Mouse (Mus musculus): ENCODE data around the gene Zfp366. TPM values are rescaled to one million over a fixed set of nuclear protein-coding genes. Genes with fewer than 3 reads are reported as not detected.

Zfp366 gene
- polyA plus RNA-seq, 1 experiment from 2014 or later: 0.14 TPM

DNA sequence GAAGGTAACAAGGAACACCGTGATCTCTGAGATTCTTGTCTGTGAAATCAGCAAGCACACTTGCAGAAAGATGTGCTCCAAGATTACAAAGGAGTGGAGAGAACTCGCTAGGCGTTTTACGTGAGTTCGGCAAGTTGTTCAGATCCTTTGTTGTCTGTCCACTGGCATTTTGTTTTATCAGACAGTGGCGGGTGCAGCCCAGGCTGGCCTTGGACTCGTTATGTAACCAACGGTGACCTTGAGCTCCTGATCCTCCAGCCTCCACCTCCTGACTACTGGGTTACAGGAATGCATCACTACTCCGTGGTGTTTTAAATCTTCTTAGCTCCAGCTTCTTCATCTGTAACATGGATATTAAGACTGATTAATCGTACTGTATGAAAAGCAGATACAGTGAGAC lies 94.7 kb downstream of the Zfp366 start:
- Histone ChIP-seq H3K4me1 (peaks cover 4% of the 10 kb centered on the region; the same call in 1 of the 2 replicates), H3K9me3 (no peaks in the 10 kb centered on the region), H3K4me3 (no peak overlapping the region), H3K36me3 (no peaks in the 10 kb centered on the region), H3K27me3 (ENCODE audit: insufficient read depth, poor library complexity, severe bottlenecking) (no peaks in the 10 kb centered on the region), H3K27ac (no peak overlapping the region)
- peak; percentile 71 for DNase-seq (ENCODE audit: low spot score)
- WGBS: 69% methylated on average over 10 of the region's 10 CpGs

DNA sequence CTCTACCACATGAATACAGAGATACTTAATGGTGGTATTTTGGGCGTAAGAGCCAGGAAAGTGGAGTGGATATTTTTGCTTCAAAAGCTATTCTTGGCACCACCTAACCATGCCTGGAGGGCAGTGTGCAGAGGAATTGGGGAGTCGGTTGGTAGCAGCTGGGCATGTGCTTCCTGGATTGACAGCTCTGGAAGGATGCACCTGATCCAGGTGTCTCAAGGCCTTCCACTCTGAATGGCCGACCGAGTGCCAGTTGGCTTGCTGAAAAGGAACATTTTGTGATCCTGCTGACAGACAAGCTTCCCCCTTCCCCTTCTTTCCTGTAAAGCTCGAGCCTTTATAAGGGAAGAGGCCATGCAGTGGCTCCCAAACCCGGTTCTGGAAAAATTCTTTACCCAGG lies 98.3 kb downstream of the Zfp366 start:
- DNase-seq (ENCODE audit: low spot score): peak; percentile 72
- Histone ChIP-seq H3K4me1 (peaks cover 13% of the 10 kb centered on the region; the same call in 1 of the 2 replicates), H3K9me3 (no peaks in the 10 kb centered on the region), H3K27me3 (ENCODE audit: insufficient read depth, poor library complexity, severe bottlenecking) (no peaks in the 10 kb centered on the region), H3K36me3 (no peaks in the 10 kb centered on the region), H3K27ac (no peak overlapping the region), H3K4me3 (no peak overlapping the region)
- WGBS: 78% methylated on average over 6 of the region's 6 CpGs

DNA sequence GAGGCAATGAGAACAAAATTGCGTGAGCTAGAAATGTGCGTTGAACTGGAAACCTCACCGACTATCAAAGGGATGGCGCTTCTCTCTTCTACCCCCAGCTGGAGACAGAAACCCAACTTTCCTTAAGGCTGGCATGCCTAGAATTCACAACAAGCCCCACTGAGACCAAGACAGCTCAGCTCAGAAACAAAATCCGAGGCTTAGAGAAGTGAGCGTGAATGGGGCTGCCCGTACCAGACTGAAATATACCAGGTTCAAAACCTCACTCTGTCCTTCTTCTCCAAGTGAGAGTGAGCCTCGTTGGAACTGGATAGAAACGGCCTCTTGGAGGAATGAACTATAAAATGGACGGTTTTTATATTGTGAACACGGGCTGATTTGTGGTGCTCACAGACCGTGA lies 99.3 kb downstream of the Zfp366 start:
- Histone ChIP-seq H3K27ac (no peak overlapping the region), H3K4me3 (no peak overlapping the region), H3K4me1 (peaks cover 13% of the 10 kb centered on the region; the same call in 1 of the 2 replicates), H3K27me3 (ENCODE audit: insufficient read depth, poor library complexity, severe bottlenecking) (no peaks in the 10 kb centered on the region), H3K9me3 (no peaks in the 10 kb centered on the region), H3K36me3 (no peaks in the 10 kb centered on the region)
- WGBS: 84% methylated on average over 12 of the region's 12 CpGs
- DNase-seq (ENCODE audit: low spot score): no peak

DNA sequence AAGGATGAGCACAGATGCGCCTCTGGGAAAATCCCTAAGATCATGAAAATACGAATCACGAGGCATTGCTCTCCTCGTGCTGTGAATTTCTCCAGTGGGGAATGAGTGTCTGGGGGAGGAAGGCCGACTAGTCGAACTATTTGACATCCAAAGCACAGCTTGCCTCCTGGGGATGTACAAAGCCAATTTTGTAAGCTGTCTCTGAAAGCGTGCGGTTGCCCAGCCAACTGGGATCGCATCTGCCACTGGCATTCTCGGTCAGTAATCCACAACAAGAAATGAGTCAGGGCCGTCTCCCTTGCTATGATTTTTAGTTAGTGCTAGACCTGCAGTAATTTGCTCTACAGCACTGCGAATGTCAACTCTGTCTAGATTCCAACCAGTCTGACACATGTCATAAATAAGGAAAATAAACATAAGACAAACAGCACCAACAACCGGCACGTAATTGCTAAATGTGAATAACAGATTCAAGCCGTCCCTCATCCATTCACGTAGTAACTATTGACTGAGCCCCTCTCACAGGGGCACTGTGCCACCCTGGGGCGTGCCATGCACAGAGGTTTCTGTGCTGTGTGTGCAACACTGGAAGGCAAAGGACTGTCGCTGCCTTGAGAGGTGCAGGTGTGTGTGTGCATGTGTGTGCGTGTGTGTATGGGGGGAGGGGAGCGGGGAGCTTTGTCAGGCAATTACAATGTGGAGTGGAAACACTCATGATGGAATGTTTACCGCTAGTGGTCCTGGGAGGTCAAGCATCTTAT lies 100.0 kb downstream of the Zfp366 start:
- Histone ChIP-seq H3K4me1 (0 out of 2 replicates have a peak, but pooled peaks cover 9% of the 10 kb centered on the region), H3K27me3 (ENCODE audit: insufficient read depth, poor library complexity, severe bottlenecking) (no peaks in the 10 kb centered on the region), H3K27ac (no peak overlapping the region), H3K36me3 (no peaks in the 10 kb centered on the region), H3K4me3 (no peak overlapping the region), H3K9me3 (no peaks in the 10 kb centered on the region)
- peak; percentile 47 for DNase-seq (ENCODE audit: low spot score)
- WGBS: 85% methylated on average over 21 of the region's 21 CpGs

DNA sequence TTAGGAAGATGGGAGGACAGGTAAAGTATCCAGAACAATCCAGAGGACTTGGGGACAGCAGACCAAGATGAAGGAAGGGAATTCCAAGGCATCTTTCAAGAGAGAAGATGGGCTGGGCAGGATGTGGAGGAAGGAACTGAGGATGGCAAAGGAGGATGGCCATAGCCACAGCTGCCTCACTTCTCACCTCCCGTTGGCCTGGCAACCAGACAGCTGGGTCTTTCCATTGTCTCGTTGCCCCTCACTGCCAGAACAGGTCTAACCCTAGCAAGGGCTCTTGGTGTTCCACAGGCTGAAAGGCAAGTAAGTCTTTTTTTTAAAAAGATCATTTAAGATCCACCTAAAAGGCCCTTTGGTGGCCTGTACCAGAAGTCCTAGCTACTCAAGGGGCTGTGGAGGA lies 100.6 kb downstream of the Zfp366 start:
- H3K9me3 ChIP-seq: no peaks in the 10 kb centered on the region
- 0 out of 2 replicates have a peak, but pooled peaks cover 9% of the 10 kb centered on the region for H3K4me1 ChIP-seq
- peak; percentile 72 for DNase-seq (ENCODE audit: low spot score)
- H3K27me3 ChIP-seq (ENCODE audit: insufficient read depth, poor library complexity, severe bottlenecking): no peaks in the 10 kb centered on the region
- WGBS: 59% methylated on average over 2 of the region's 2 CpGs
- no peak overlapping the region for H3K27ac ChIP-seq
- H3K36me3 ChIP-seq: no peaks in the 10 kb centered on the region
- no peak overlapping the region for H3K4me3 ChIP-seq

DNA sequence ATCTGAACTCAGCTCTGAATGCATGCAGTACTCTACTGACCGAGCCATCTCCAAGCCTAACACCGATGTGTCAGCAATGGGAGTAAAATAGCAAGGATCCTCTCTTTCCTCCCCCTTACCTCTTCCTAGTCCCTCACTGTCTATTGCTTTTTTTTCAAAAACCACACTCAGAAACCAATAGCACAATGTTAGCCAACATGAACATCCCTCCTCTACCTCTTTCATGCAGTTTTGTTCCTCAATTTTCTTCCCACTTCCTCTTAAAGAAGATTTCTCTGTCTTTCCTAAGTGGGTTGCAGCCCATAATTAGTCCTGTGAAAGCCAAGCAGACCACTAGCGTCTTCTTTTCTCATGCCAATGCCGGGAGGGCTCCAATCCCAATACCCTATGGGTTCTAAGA lies 102.6 kb downstream of the Zfp366 start:
- DNase-seq (ENCODE audit: low spot score): no peak

DNA sequence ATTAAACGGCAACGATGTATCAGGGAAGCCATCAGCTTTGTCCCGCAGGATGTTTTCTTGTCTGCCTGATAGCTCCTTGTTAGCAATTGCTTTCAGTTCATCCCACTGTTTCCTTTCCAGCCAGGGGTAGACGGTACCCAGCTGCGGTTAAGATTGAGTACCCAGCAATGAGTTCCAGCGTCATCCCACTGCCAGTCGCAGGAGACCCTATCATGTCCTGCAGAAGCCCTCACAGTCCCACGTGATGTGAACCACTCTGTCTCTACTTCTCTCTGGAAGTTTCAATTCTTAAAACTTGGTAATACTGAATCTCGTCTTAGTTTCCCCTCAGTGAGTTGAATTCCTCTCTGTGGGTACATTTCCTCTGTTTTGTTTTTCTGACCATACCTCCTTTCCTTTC lies 103.2 kb downstream of the Zfp366 start:
- Histone ChIP-seq H3K9me3 (no peaks in the 10 kb centered on the region), H3K27me3 (ENCODE audit: insufficient read depth, poor library complexity, severe bottlenecking) (no peaks in the 10 kb centered on the region), H3K27ac (no peak overlapping the region), H3K4me3 (no peak overlapping the region), H3K36me3 (no peaks in the 10 kb centered on the region), H3K4me1 (0 out of 2 replicates have a peak, but pooled peaks cover 9% of the 10 kb centered on the region)
- DNase-seq (ENCODE audit: low spot score): peak; percentile 46
- 80% methylated on average over 9 of the region's 9 CpGs for WGBS

More for the DNA sequence above, 102.6 kb downstream of the Zfp366 start:
- Histone ChIP-seq H3K4me1 (0 out of 2 replicates have a peak, but pooled peaks cover 9% of the 10 kb centered on the region), H3K27me3 (ENCODE audit: insufficient read depth, poor library complexity, severe bottlenecking) (no peaks in the 10 kb centered on the region), H3K9me3 (no peaks in the 10 kb centered on the region), H3K4me3 (no peak overlapping the region), H3K36me3 (no peaks in the 10 kb centered on the region), H3K27ac (no peak overlapping the region)
- 89% methylated on average over 4 of the region's 4 CpGs for WGBS

DNA sequence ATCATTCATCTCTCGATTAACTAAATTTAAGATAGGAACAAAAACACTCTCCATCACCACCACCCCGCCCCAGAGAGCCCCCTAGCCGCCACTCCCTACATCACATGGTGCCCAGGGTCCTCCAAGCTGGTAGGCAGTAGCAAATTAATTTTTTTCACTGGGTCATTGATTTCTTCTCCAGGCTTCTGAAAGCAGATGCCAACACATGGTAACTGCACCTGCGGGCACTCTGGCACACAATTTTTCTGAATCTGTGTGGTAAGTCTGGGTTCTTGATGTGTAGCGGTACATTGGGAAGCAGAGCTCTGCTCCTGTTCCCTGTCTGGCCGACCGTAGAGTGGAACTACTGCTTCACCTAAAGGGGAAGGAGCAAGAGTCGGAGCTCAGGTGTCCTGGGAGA lies 106.1 kb downstream of the Zfp366 start:
- Histone ChIP-seq H3K27ac (no peak overlapping the region), H3K9me3 (no peaks in the 10 kb centered on the region), H3K27me3 (ENCODE audit: insufficient read depth, poor library complexity, severe bottlenecking) (no peaks in the 10 kb centered on the region), H3K36me3 (no peaks in the 10 kb centered on the region), H3K4me3 (no peak overlapping the region), H3K4me1 (no peaks in the 10 kb centered on the region)
- WGBS: 90% methylated on average over 8 of the region's 8 CpGs
- DNase-seq (ENCODE audit: low spot score): peak; percentile 52

DNA sequence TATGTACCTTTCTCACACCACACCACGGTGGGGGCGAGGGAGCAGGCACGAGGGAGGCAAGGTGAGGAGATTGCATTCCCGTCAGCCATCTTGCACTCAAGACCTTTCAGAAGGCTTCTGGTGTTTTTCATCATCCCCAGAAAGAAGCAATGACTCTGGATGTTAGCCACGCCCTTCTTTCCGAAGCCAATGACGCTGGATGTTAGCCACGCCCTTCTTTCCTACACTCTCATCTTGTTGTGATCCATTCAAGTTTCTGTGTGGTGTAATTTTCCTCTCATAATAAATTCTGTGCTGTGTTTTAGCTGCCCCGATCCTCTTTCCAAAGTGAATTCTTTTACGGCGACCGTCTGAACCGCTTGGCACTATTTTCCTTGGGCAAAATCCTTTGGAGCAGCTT lies 109.6 kb downstream of the Zfp366 start:
- WGBS: 86% methylated on average over 13 of the region's 13 CpGs
- DNase-seq (ENCODE audit: low spot score): no peak

DNA sequence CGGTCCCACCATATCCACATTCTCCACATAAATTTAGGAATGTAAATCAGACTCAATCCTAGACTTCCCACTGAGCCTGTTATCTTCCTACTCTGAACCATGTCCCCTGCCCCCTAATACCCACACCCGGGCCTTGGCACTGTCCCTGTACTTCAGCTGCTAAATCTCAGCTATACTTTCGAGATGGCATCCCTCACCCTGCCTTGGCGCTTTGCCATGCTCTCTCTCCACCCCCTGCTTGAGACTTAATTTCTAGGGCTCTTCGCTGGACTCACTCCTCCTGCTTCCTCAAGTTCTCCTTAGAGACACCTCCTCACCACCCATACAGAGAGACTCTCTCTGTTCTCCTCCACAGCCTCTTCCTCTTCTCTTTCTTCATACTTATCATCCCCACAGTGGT lies 115.3 kb downstream of the Zfp366 start:
- H3K27ac ChIP-seq: no peak overlapping the region
- no peak for DNase-seq (ENCODE audit: low spot score)
- no peaks in the 10 kb centered on the region for H3K36me3 ChIP-seq
- 79% methylated on average over 5 of the region's 5 CpGs for WGBS
- H3K4me3 ChIP-seq: no peak overlapping the region
- H3K9me3 ChIP-seq: no peaks in the 10 kb centered on the region
- peaks cover 14% of the 10 kb centered on the region for H3K4me1 ChIP-seq
- no peaks in the 10 kb centered on the region for H3K27me3 ChIP-seq (ENCODE audit: insufficient read depth, poor library complexity, severe bottlenecking)

More for the DNA sequence above, 109.6 kb downstream of the Zfp366 start:
- H3K9me3 ChIP-seq: no peaks in the 10 kb centered on the region
- no peak overlapping the region for H3K4me3 ChIP-seq
- peaks cover 1% of the 10 kb centered on the region; the same call in 1 of the 2 replicates for H3K4me1 ChIP-seq
- H3K36me3 ChIP-seq: no peaks in the 10 kb centered on the region
- H3K27me3 ChIP-seq (ENCODE audit: insufficient read depth, poor library complexity, severe bottlenecking): no peaks in the 10 kb centered on the region
- H3K27ac ChIP-seq: no peak overlapping the region

Other genes starting within 250 kb of the Zfp366 start
- not detected in 2 replicates for gene 1700024P04Rik, start 200.3 kb upstream of the Zfp366 start, polyA plus RNA-seq (2016; fragmentation: Nextera tagmentation; extraction: Ambion mirVana)
- gene Ptcd2, start 159.9 kb downstream of the Zfp366 start, polyA plus RNA-seq (2016; fragmentation: Nextera tagmentation; extraction: Ambion mirVana): 57.9 and 60.2 TPM in 2 replicates
- gene Mrps27, start 160.0 kb downstream of the Zfp366 start, polyA plus RNA-seq (2016; fragmentation: Nextera tagmentation; extraction: Ambion mirVana): 93.6 and 96.0 TPM in 2 replicates